ENCODE assay signal across 8 mouse cellular contexts in genomic region chr1:189028267-189028666, GRCm38 (mm10). TPM values are rescaled to one million over a fixed set of nuclear protein-coding genes. Genes with fewer than 3 reads are reported as not detected.
DNase-seq lines count a peak whose midpoint lies in the region; ATAC-seq and TF ChIP-seq lines count a peak whose summit lies in the region.

No protein-coding gene starts in this region.

- H3K4me2 ChIP-seq in hindbrain, embryonic 14.5 days (replicated peaks): no peak overlapping the region
- no peak overlapping the region for H3K4me2 ChIP-seq in midbrain, embryonic 14.5 days (ENCODE audit: low read length)
- H3K4me2 ChIP-seq in midbrain, embryonic 15.5 days: no peak overlapping the region
- no peak overlapping the region for H3K4me2 ChIP-seq in limb, embryonic 14.5 days (replicated peaks; ENCODE audit: low read depth, low read length, severe bottlenecking)

- no peaks in the 10 kb centered on the region for H3K27me3 ChIP-seq in hindbrain, embryonic 14.5 days (ENCODE audit: control insufficient read depth, insufficient read depth, low read length)
- H3K27me3 ChIP-seq in hindbrain, embryonic 10.5 days (ENCODE audit: insufficient read depth, poor library complexity, severe bottlenecking): no peaks in the 10 kb centered on the region
- no peaks in the 10 kb centered on the region for H3K27me3 ChIP-seq in midbrain, embryonic 14.5 days (ENCODE audit: control insufficient read depth, insufficient read depth, low read length)
- H3K27me3 ChIP-seq in midbrain, embryonic 15.5 days (replicated peaks): no peaks in the 10 kb centered on the region
- H3K27me3 ChIP-seq in limb, embryonic 14.5 days (ENCODE audit: control insufficient read depth, insufficient read depth, low read length): no peaks in the 10 kb centered on the region

- no peak overlapping the region for H3K27ac ChIP-seq in hindbrain, embryonic 14.5 days
- H3K27ac ChIP-seq in hindbrain, embryonic 10.5 days: no peak overlapping the region
- H3K27ac ChIP-seq in midbrain, embryonic 14.5 days (replicated peaks; ENCODE audit: low read depth, low read length): no peak overlapping the region
- no peak overlapping the region for H3K27ac ChIP-seq in midbrain, embryonic 15.5 days
- H3K27ac ChIP-seq in limb, embryonic 14.5 days (replicated peaks; ENCODE audit: low read depth, low read length): no peak overlapping the region

- H3K9ac ChIP-seq in hindbrain, embryonic 14.5 days: no peak overlapping the region
- H3K9ac ChIP-seq in midbrain, embryonic 14.5 days (replicated peaks; ENCODE audit: low read length): no peak overlapping the region
- no peak overlapping the region for H3K9ac ChIP-seq in midbrain, embryonic 15.5 days
- H3K9ac ChIP-seq in limb, embryonic 14.5 days (ENCODE audit: low read depth, low read length, severe bottlenecking): no peak overlapping the region

- no peak for ATAC-seq in hindbrain, embryonic 14.5 days (ENCODE audit: low FRiP score)
- ATAC-seq in midbrain, embryonic 14.5 days (ENCODE audit: low FRiP score, low TSS enrichment): no peak
- ATAC-seq in midbrain, embryonic 15.5 days (replicated peaks): no peak
- no peak for ATAC-seq in limb, embryonic 14.5 days (ENCODE audit: low FRiP score, low read depth)

- no peak overlapping the region for H3K4me3 ChIP-seq in hindbrain, embryonic 14.5 days (replicated peaks; ENCODE audit: low read length)
- no peak overlapping the region for H3K4me3 ChIP-seq in hindbrain, embryonic 10.5 days
- no peak overlapping the region for H3K4me3 ChIP-seq in midbrain, embryonic 14.5 days (replicated peaks; ENCODE audit: low read depth, low read length)
- no peak overlapping the region for H3K4me3 ChIP-seq in midbrain, embryonic 15.5 days
- no peak overlapping the region for H3K4me3 ChIP-seq in limb, embryonic 14.5 days (replicated peaks; ENCODE audit: low read length)

- no peaks in the 10 kb centered on the region for H3K9me3 ChIP-seq in hindbrain, embryonic 14.5 days (ENCODE audit: control insufficient read depth, low read length)
- no peaks in the 10 kb centered on the region for H3K9me3 ChIP-seq in hindbrain, embryonic 10.5 days
- H3K9me3 ChIP-seq in midbrain, embryonic 14.5 days (ENCODE audit: control insufficient read depth, low read length): no peaks in the 10 kb centered on the region
- H3K9me3 ChIP-seq in midbrain, embryonic 15.5 days: no peaks in the 10 kb centered on the region
- H3K9me3 ChIP-seq in limb, embryonic 14.5 days (ENCODE audit: control insufficient read depth, low read length): no peaks in the 10 kb centered on the region

- WGBS in hindbrain, embryonic 14.5 days: 63% methylated on average over 1 of the region's 1 CpGs
- 62% methylated on average over 1 of the region's 1 CpGs for WGBS in hindbrain, embryonic 10.5 days
- 63% methylated on average over 1 of the region's 1 CpGs for WGBS in midbrain, embryonic 14.5 days
- whole genome bisulfite sequencing in midbrain, embryonic 15.5 days: 63% methylated on average over 1 of the region's 1 CpGs
- 52% methylated on average over 1 of the region's 1 CpGs for WGBS in limb, embryonic 14.5 days

- no peaks in the 10 kb centered on the region for H3K36me3 ChIP-seq in hindbrain, embryonic 14.5 days (replicated peaks; ENCODE audit: control insufficient read depth, insufficient read depth)
- H3K36me3 ChIP-seq in hindbrain, embryonic 10.5 days: no peaks in the 10 kb centered on the region
- no peaks in the 10 kb centered on the region for H3K36me3 ChIP-seq in midbrain, embryonic 14.5 days (ENCODE audit: control insufficient read depth, insufficient read depth, low read length)
- H3K36me3 ChIP-seq in midbrain, embryonic 15.5 days (replicated peaks): no peaks in the 10 kb centered on the region
- H3K36me3 ChIP-seq in limb, embryonic 14.5 days (ENCODE audit: control insufficient read depth, insufficient read depth, low read length): no peaks in the 10 kb centered on the region

- H3K4me1 ChIP-seq in hindbrain, embryonic 14.5 days (replicated peaks; ENCODE audit: control insufficient read depth, insufficient read depth, low read length): no peaks in the 10 kb centered on the region
- no peaks in the 10 kb centered on the region for H3K4me1 ChIP-seq in hindbrain, embryonic 10.5 days (replicated peaks)
- no peaks in the 10 kb centered on the region for H3K4me1 ChIP-seq in midbrain, embryonic 14.5 days (ENCODE audit: control insufficient read depth, insufficient read depth, low read length)
- H3K4me1 ChIP-seq in midbrain, embryonic 15.5 days: no peaks in the 10 kb centered on the region
- no peaks in the 10 kb centered on the region for H3K4me1 ChIP-seq in limb, embryonic 14.5 days (ENCODE audit: control insufficient read depth, insufficient read depth, low read length)

- no peak for TF ChIP-seq POLR2A in limb, embryonic 14.5 days (IDR thresholded peaks at IDR 0.05; ENCODE audit: borderline replicate concordance, extremely low read depth, insufficient read depth, insufficient read length)

- DNase-seq in hindbrain, embryonic 14.5 days (ENCODE audit: low spot score): peak; percentile 74
- no peak for DNase-seq in hindbrain, embryonic 10.5 days (ENCODE audit: low spot score)
- peak; percentile 76 for DNase-seq in midbrain, embryonic 14.5 days
- peak; percentile 55 for DNase-seq in adipocyte (ENCODE audit: low spot score)
- peak; percentile 38 for DNase-seq in limb, embryonic 14.5 days (ENCODE audit: low spot score)
- no peak for DNase-seq in ovary, adult 18-20 months (ENCODE audit: low spot score)
- no peak for DNase-seq in adrenal gland, adult (ENCODE audit: inconsistent age in 2 of 2, low spot score in 1 of 2)

RNA-seq across cellular contexts. Expression of gene Kctd3, which starts 20.6 kb away (rescaled TPM):
- 54.1 and 56.2 TPM in 2 replicates for polyA plus RNA-seq in hindbrain, embryonic 14.5 days (2014; fragmentation: Nextera tagmentation; extraction: Ambion mirVana)
- 29.1 and 31.6 TPM in 2 replicates for polyA plus RNA-seq in hindbrain, embryonic 10.5 days (2016; fragmentation: Nextera tagmentation; extraction: Ambion mirVana)
- polyA plus RNA-seq in midbrain, embryonic 14.5 days (2014; fragmentation: Nextera tagmentation; extraction: Ambion mirVana): 43.1 and 53.9 TPM in 2 replicates
- 51.5 and 54.5 TPM in 2 replicates for polyA plus RNA-seq in midbrain, embryonic 15.5 days (2015; fragmentation: Nextera tagmentation; extraction: Ambion mirVana)
- polyA plus RNA-seq in limb, embryonic 14.5 days (2012; rRNA removed): 61.8 and 79.0 TPM in 2 replicates
- polyA plus RNA-seq in limb, embryonic 14.5 days (2014; fragmentation: Nextera tagmentation; extraction: Ambion mirVana): 35.4 and 38.3 TPM in 2 replicates

Comparison
In these comparisons a context has a peak if more than half of its experiments do, and no peak if none do; other contexts are left out.
1. DNase-seq: peak in hindbrain, embryonic 14.5 days (single experiment), midbrain, embryonic 14.5 days (single experiment), adipocyte (single experiment) and limb, embryonic 14.5 days (single experiment); none in hindbrain, embryonic 10.5 days (single experiment), ovary, adult 18-20 months (single experiment) and adrenal gland, adult (0 of 2).